In the genomic region with DNA sequence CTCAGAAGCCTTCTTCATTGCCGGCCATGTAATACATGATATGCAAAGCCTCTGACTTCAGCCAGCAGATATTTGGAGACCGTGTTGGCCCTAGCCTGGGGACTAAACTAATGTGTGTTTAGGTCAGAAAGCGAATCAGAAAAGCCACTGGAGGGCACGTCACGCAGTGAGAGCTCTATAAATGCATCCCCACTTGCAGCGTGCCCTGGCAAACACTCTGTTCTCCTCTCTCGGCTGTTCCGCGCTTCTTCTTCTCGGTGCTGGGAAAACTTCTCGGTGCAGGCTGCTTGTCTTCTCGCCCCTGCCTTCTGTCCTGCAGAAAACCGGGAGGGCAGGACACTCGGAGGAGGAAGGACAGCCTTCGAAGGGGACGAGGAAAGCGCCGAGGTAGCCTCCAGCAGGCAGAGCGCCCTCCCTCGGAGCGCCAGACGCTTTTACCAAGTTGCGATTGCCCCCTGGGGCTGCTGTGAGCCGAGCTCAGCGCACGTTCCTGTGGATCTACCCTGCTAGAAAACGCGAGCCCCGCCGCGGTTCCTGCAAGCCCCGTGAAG, we compare ENCODE assay signal across 9 mouse cellular contexts. TPM values are rescaled to one million over a fixed set of nuclear protein-coding genes. Genes with fewer than 3 reads are reported as not detected.
DNase-seq lines count a peak whose midpoint lies in the region; ATAC-seq and TF ChIP-seq lines count a peak whose summit lies in the region.
"Had no signal": no experiment of that assay in that cellular context is flagged by ENCODE, and none has a peak within 500 bp of the region (broad histone marks: within the 10 kb centered on the region; RNA-seq: fewer than 3 reads in every experiment).

No protein-coding gene starts in this region.

- peak; percentile 13; the same call in 1 of the 2 replicates for TF ChIP-seq POLR2A in testis, adult 2 months (IDR thresholded peaks at IDR 0.05; ENCODE audit: control insufficient read depth, low read depth, low read length)

- peaks cover 47% of the 10 kb centered on the region for H3K27me3 ChIP-seq in kidney, embryonic 16.5 days (ENCODE audit: insufficient read depth, low read length)
- no peaks in the 10 kb centered on the region; the same call in 1 of the 2 replicates for H3K27me3 ChIP-seq in testis, adult 2 months (ENCODE audit: control insufficient read depth, insufficient read depth, low read length)

- H3K4me1 ChIP-seq in kidney, embryonic 16.5 days (ENCODE audit: insufficient read depth, low read length) = peaks cover 13% of the 10 kb centered on the region
- H3K4me1 ChIP-seq in testis, adult 2 months (ENCODE audit: control insufficient read depth, insufficient read depth, low read length) = peaks cover 28% of the 10 kb centered on the region

- H3K27ac ChIP-seq in kidney, embryonic 16.5 days (ENCODE audit: low read length) = peak overlapping the region; percentile 89
- no peak overlapping the region; the same call in 1 of the 2 replicates for H3K27ac ChIP-seq in testis, adult 2 months (ENCODE audit: control insufficient read depth, insufficient read depth, low read depth, low read length)
- H3K27ac ChIP-seq: macrophage had no signal

- no peaks in the 10 kb centered on the region for H3K36me3 ChIP-seq in kidney, embryonic 16.5 days (ENCODE audit: insufficient read depth, low read length)
- no peaks in the 10 kb centered on the region for H3K36me3 ChIP-seq in testis, adult 2 months (ENCODE audit: control insufficient read depth, insufficient read depth, low read length)

- no peak for DNase-seq in kidney, postnatal 36 days
- DNase-seq in brain, adult 2 months (ENCODE audit: low read depth, low spot score) = peak; percentile 44
- peak; percentile 37 for DNase-seq in heart, postnatal 4 days
- DNase-seq in lung, postnatal 10 days = peak; percentile 67
- DNase-seq in cerebellum, postnatal 4 days (ENCODE audit: low spot score in 2 of 2) = no peak

- no peak for TF ChIP-seq CTCF in testis, adult 2 months (IDR thresholded peaks at IDR 0.05; ENCODE audit: control insufficient read depth, insufficient read depth, insufficient replicate concordance, low read depth, low read length)

- H3K4me3 ChIP-seq in kidney, embryonic 16.5 days (ENCODE audit: low read length) = peak overlapping the region; percentile 68
- H3K4me3 ChIP-seq in testis, adult 2 months (ENCODE audit: control insufficient read depth, low read depth, low read length) = peak overlapping the region; percentile 52

- 0% methylated on average over 30 of the region's 32 CpGs for WGBS in kidney, embryonic 16.5 days

- H3K4me2 ChIP-seq in kidney, embryonic 16.5 days (replicated peaks; ENCODE audit: low read depth, low read length) = peak overlapping the region; percentile 91

- peak; percentile 35 for ATAC-seq in kidney, embryonic 16.5 days (ENCODE audit: low FRiP score, low TSS enrichment)
- no peak for ATAC-seq in megakaryocyte, adult 5-6 weeks (ENCODE audit: poor library complexity, severe bottlenecking)

- peak overlapping the region; percentile 77 for H3K9ac ChIP-seq in kidney, embryonic 16.5 days (replicated peaks; ENCODE audit: low read length)

- H3K9me3 ChIP-seq in kidney, embryonic 16.5 days (ENCODE audit: low read length) = no peaks in the 10 kb centered on the region

RNA-seq across cellular contexts. Expression of a gene that starts 0.7 kb away (rescaled TPM):
- 6.8 and 8.7 TPM in 2 replicates for polyA plus RNA-seq in kidney, embryonic 16.5 days (2015; fragmentation: Nextera tagmentation; extraction: Ambion mirVana)
- total RNA-seq in heart, postnatal 4 days (2021) = 1 to 10 TPM; 2.1 TPM
- polyA plus RNA-seq in testis, adult 2 months (2012; rRNA removed) = 0.49 and 0.63 TPM in 2 replicates
- total RNA-seq in megakaryocyte, adult 5-6 weeks (2015) = not detected in 2 replicates
- total RNA-seq in megakaryocyte, adult 5-6 weeks (2017) = not detected in 2 replicates
- polyA plus RNA-seq: macrophage had no signal

Comparison
In these comparisons a context has a peak if more than half of its experiments do, and no peak if none do; other contexts are left out.
1. DNase-seq: peak in brain, adult 2 months (single experiment), heart, postnatal 4 days (single experiment) and lung, postnatal 10 days (single experiment); none in kidney, postnatal 36 days (0 of 2) and cerebellum, postnatal 4 days (0 of 2).